Mouse (Mus musculus): ENCODE data around the gene Gm10401. TPM values are rescaled to one million over a fixed set of nuclear protein-coding genes. Genes with fewer than 3 reads are reported as not detected.

The Gm10401 gene
- polyA plus RNA-seq, 1 experiment, result not detected

DNA sequence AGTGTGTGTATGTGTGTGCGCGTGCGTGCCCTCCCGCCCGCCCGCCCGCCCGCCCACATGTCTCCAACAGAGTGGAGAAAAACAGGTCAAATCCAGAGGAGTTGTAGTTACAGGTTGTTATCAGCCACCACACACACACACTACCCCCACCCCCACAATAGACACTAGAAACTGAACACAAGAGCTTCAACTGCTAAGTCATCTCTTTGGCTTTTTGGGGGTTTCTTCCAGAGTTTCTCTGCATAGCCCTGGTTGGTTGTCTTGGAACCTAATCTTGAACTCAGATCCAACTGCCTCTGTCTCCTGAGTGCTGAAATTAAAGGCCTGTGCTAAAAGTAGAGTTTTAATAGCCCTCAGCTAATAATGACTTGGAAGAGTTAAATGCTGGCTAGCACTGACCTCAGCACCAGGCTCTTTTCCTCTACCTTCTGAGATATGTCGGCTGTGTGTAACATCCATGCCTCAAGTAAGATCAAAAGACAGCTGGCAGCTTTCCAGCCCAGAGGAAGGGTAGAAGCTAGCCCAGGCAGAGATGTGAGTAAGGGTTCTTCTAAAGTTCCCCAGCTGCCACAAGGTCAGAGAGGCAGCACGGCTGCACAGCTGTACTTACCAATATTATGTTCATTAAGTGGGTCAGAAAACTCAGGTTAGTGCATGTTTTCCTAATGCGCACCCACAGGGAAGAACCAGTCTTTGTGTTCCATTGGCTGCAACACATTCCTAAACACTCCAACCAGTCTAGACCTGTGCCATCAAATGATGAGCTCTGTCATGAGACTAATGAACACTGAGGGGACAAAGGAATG is 26.8 kb downstream of the Gm10401 start:
- TF ChIP-seq POLR2A (IDR thresholded peaks at IDR 0.05; ENCODE audit: borderline replicate concordance, control insufficient read depth, low read depth, low read length) (no peak), CTCF (IDR thresholded peaks at IDR 0.05; ENCODE audit: control insufficient read depth, insufficient read depth, low read length) (no peak)
- Histone ChIP-seq H3K27ac (ENCODE audit: control insufficient read depth, insufficient read depth, low read depth, low read length, poor library complexity) (peak overlapping the region; percentile 89), H3K4me3 (replicated peaks; ENCODE audit: control insufficient read depth, low read depth, low read length) (no peak overlapping the region), H3K4me1 (ENCODE audit: control insufficient read depth, insufficient read depth, low read length) (peaks cover 13% of the 10 kb centered on the region)
- 55% methylated on average over 11 of the region's 11 CpGs for WGBS

- H3K4me1 ChIP-seq (ENCODE audit: control insufficient read depth, insufficient read depth, low read length), result peaks cover 13% of the 10 kb centered on the region
- H3K27ac ChIP-seq (ENCODE audit: control insufficient read depth, insufficient read depth, low read depth, low read length, poor library complexity), result peak overlapping the region; percentile 74
- TF ChIP-seq CTCF (IDR thresholded peaks at IDR 0.05; ENCODE audit: control insufficient read depth, insufficient read depth, low read length) (no peak), POLR2A (IDR thresholded peaks at IDR 0.05; ENCODE audit: borderline replicate concordance, control insufficient read depth, low read depth, low read length) (no peak)
- no peak overlapping the region for H3K4me3 ChIP-seq (replicated peaks; ENCODE audit: control insufficient read depth, low read depth, low read length)
- 93% methylated on average over 2 of the region's 2 CpGs for WGBS
Measured at GRCm38 (mm10) chr5:115070457-115070856, 27.6 kb downstream of the Gm10401 start.

- TF ChIP-seq POLR2A (IDR thresholded peaks at IDR 0.05; ENCODE audit: borderline replicate concordance, control insufficient read depth, low read depth, low read length) (no peak), CTCF (IDR thresholded peaks at IDR 0.05; ENCODE audit: control insufficient read depth, insufficient read depth, low read length) (no peak)
- 67% methylated on average over 3 of the region's 3 CpGs for WGBS
- Histone ChIP-seq H3K4me1 (ENCODE audit: control insufficient read depth, insufficient read depth, low read length) (peaks cover 13% of the 10 kb centered on the region), H3K27ac (ENCODE audit: control insufficient read depth, insufficient read depth, low read depth, low read length, poor library complexity) (no peak overlapping the region), H3K4me3 (replicated peaks; ENCODE audit: control insufficient read depth, low read depth, low read length) (no peak overlapping the region)
Measured at GRCm38 (mm10) chr5:115069611-115070010, 28.5 kb downstream of the Gm10401 start.

DNA sequence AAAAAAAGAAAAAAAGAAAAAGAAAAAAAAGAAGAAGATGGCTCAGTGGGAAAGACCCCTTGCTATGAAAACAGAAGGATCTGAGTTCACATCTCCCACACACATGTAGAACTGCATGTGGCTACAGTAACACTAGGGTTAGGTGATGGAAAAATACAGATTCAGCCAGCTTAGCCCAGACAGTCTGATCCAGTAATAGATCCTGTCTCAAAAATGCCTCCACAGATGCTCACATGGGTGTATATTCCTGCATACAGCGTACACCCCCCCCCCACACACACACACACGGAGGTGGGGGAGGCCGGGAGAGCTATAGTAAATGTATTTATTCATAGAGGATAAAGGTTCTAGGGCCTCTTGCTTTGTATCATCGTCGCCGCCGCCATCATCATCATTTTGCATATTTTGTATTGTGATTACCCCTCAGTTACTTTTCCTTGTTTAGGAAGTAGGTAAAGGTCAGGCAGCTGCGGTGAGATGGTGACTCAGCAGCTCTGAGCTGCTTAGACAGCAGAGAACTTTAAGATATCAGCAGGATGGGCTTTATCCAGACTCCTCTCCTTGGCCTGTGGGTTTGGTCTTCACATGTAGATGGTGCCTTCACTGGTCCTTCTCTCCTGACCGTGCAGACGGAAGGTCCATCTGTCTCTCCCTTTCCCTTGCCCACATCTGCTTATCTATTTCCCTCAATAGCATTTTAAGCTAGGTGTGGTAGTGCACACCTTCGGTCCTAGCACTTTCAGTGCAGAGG is 29.2 kb downstream of the Gm10401 start:
- Histone ChIP-seq H3K4me3 (replicated peaks; ENCODE audit: control insufficient read depth, low read depth, low read length) (no peak overlapping the region), H3K27ac (ENCODE audit: control insufficient read depth, insufficient read depth, low read depth, low read length, poor library complexity) (peak overlapping the region; percentile 72; the same call in 1 of the 2 replicates), H3K4me1 (ENCODE audit: control insufficient read depth, insufficient read depth, low read length) (peaks cover 13% of the 10 kb centered on the region)
- TF ChIP-seq POLR2A (IDR thresholded peaks at IDR 0.05; ENCODE audit: borderline replicate concordance, control insufficient read depth, low read depth, low read length) (no peak), CTCF (IDR thresholded peaks at IDR 0.05; ENCODE audit: control insufficient read depth, insufficient read depth, low read length) (no peak)
- WGBS, result 42% methylated on average over 11 of the region's 11 CpGs

- no peak overlapping the region for H3K4me3 ChIP-seq (replicated peaks; ENCODE audit: control insufficient read depth, low read depth, low read length)
- no peak overlapping the region for H3K27ac ChIP-seq (ENCODE audit: control insufficient read depth, insufficient read depth, low read depth, low read length, poor library complexity)
- peaks cover 7% of the 10 kb centered on the region for H3K4me1 ChIP-seq (ENCODE audit: control insufficient read depth, insufficient read depth, low read length)
- 49% methylated on average over 4 of the region's 4 CpGs for WGBS
- TF ChIP-seq POLR2A (IDR thresholded peaks at IDR 0.05; ENCODE audit: borderline replicate concordance, control insufficient read depth, low read depth, low read length) (no peak), CTCF (IDR thresholded peaks at IDR 0.05; ENCODE audit: control insufficient read depth, insufficient read depth, low read length) (no peak)
Measured at GRCm38 (mm10) chr5:115066245-115066644, 31.9 kb downstream of the Gm10401 start.

DNA sequence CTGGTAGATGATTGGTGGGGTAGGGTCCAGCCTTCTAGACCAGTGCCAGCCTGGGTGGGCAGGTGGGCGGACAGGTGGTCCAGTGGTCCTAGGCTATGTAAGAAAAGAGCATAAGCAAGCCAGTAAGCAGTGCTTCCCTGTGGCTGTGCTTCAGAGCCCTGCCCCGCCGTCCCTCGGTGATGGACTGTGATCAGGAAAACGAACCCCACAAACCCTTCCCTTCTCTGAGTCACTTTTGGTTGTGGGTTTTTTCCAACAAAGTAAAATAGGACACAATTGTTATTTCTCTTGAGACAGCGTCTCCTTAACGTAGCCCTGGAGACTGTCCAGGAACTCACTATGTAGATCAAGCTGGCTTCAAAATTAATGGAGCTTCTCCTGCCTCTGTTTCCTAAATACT is 34.7 kb downstream of the Gm10401 start:
- TF ChIP-seq CTCF (IDR thresholded peaks at IDR 0.05; ENCODE audit: control insufficient read depth, insufficient read depth, low read length) (no peak), POLR2A (IDR thresholded peaks at IDR 0.05; ENCODE audit: borderline replicate concordance, control insufficient read depth, low read depth, low read length) (no peak)
- Histone ChIP-seq H3K4me1 (ENCODE audit: control insufficient read depth, insufficient read depth, low read length) (peaks cover 5% of the 10 kb centered on the region), H3K4me3 (replicated peaks; ENCODE audit: control insufficient read depth, low read depth, low read length) (no peak overlapping the region), H3K27ac (ENCODE audit: control insufficient read depth, insufficient read depth, low read depth, low read length, poor library complexity) (no peak overlapping the region)
- WGBS, result 84% methylated on average over 7 of the region's 7 CpGs

- Histone ChIP-seq H3K4me3 (replicated peaks; ENCODE audit: control insufficient read depth, low read depth, low read length) (no peak overlapping the region), H3K27ac (ENCODE audit: control insufficient read depth, insufficient read depth, low read depth, low read length, poor library complexity) (no peak overlapping the region), H3K4me1 (ENCODE audit: control insufficient read depth, insufficient read depth, low read length) (peaks cover 4% of the 10 kb centered on the region)
- WGBS, result 79% methylated on average over 1 of the region's 1 CpGs
- TF ChIP-seq POLR2A (IDR thresholded peaks at IDR 0.05; ENCODE audit: borderline replicate concordance, control insufficient read depth, low read depth, low read length) (no peak), CTCF (IDR thresholded peaks at IDR 0.05; ENCODE audit: control insufficient read depth, insufficient read depth, low read length) (no peak)
Measured at GRCm38 (mm10) chr5:115062566-115062965, 35.5 kb downstream of the Gm10401 start.

DNA sequence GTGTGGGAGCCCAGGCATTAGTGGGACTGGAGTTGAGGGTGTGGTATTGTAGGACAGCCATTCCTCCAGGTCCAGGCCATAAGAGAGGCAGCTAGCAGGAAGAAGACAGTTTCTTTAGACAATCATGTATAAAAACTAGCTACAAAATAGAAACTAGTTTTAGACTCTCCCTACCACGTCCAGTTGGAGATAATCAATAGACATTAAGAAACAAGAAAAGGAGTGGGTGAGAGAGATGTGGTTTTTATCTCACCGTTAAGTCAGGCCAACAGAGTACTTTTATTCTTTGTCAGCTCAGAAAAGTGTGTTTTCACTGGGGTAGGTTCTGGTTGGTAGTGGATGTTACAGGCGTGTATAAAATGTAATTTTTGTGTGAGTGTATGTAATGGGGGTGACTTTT is 37.1 kb downstream of the Gm10401 start:
- H3K27ac ChIP-seq (ENCODE audit: control insufficient read depth, insufficient read depth, low read depth, low read length, poor library complexity), result no peak overlapping the region
- 63% methylated on average over 3 of the region's 3 CpGs for whole genome bisulfite sequencing
- no peak overlapping the region for H3K4me3 ChIP-seq (replicated peaks; ENCODE audit: control insufficient read depth, low read depth, low read length)
- no peak for TF ChIP-seq POLR2A (IDR thresholded peaks at IDR 0.05; ENCODE audit: borderline replicate concordance, control insufficient read depth, low read depth, low read length)
- H3K4me1 ChIP-seq (ENCODE audit: control insufficient read depth, insufficient read depth, low read length), result peaks cover 4% of the 10 kb centered on the region

Data from bone marrow, adult 2 months (tissue).